Mouse (Mus musculus) liver, postnatal 0 days (tissue): Measurements from ENCODE around the gene Pcdh7. TPM values are rescaled to one million over a fixed set of nuclear protein-coding genes. Genes with fewer than 3 reads are reported as not detected.
A peak's percentile ranks its signal among the peaks of the same experiment; 100 is the strongest.

ENCODE experiments used
- ATAC-seq: fragments of 200-750 bp; cut with Nextera tagmentation; 2 replicates; pipeline ENCODE4 v1.8.0; 2017; ENCODE audit warnings: mild to moderate bottlenecking, moderate library complexity
- DNase-seq: peaks from one replicate; pipeline ENCODE4 v3.0.0-alpha.2; 2016
- H3K27ac ChIP-seq: fragments of 300-500 bp; sonication (generic); 2 replicates; pipeline ENCODE4 v1.5.1; 2014; ENCODE audit warnings: antibody characterized with exemption, moderate library complexity, mild to moderate bottlenecking, low read depth
- H3K27me3 ChIP-seq: fragments of 300-500 bp; sonication (generic); 2 replicates; pipeline ENCODE4 v1.6.1; 2014; ENCODE audit warnings: low read length, control low read depth, mixed read lengths; ENCODE audit not compliant: insufficient read depth
- H3K36me3 ChIP-seq: fragments of 300-500 bp; sonication (generic); replicated peaks from 2 replicates; pipeline ENCODE4 v1.6.1; 2014; ENCODE audit warnings: mild to moderate bottlenecking, control low read depth, low read length, moderate library complexity, mixed read lengths; ENCODE audit not compliant: insufficient read depth
- H3K4me1 ChIP-seq: fragments of 300-500 bp; sonication (generic); 2 replicates; pipeline ENCODE4 v1.6.1; 2014; ENCODE audit warnings: antibody characterized with exemption, mild to moderate bottlenecking, control low read depth; ENCODE audit not compliant: insufficient read depth
- H3K4me2 ChIP-seq: fragments of 300-500 bp; sonication (generic); 2 replicates; pipeline ENCODE4 v1.6.1; 2014; ENCODE audit warnings: low read depth, mild to moderate bottlenecking, low read length, moderate library complexity, mixed read lengths
- H3K4me3 ChIP-seq: fragments of 300-500 bp; sonication (generic); 2 replicates; pipeline ENCODE4 v1.5.1; 2014; ENCODE audit warnings: low read depth, low read length
- H3K9ac ChIP-seq: fragments of 300-500 bp; sonication (generic); replicated peaks from 2 replicates; pipeline ENCODE4 v1.6.1; 2014; ENCODE audit warnings: mild to moderate bottlenecking, moderate library complexity
- H3K9me3 ChIP-seq: fragments of 300-500 bp; sonication (generic); 2 replicates; pipeline ENCODE4 v1.6.1; 2016; ENCODE audit warnings: mild to moderate bottlenecking, control low read depth, low read length, mixed read lengths
- CTCF ChIP-seq: sonication (generic); IDR thresholded peaks from 2 replicates; pipeline ENCODE4 v1.5.1; 2016; ENCODE audit warnings: antibody characterized with exemption, low read depth
- EP300 ChIP-seq: IDR thresholded peaks from 2 replicates; pipeline ENCODE4 v1.6.1; 2016; ENCODE audit warnings: antibody characterized with exemption, low read depth, mild to moderate bottlenecking
- WGBS: fragments of 180-500 bp; shearing (Covaris S2); extraction: QIAGEN DNeasy Blood & Tissue Kit; methylation state at CpG from one replicate; pipeline ENCODE4 v1.1.7; 2014; ENCODE audit not compliant: insufficient replicate concordance; 5-methylcytosine and 5-hydroxymethylcytosine counted together
- polyA plus RNA-seq: library from polyadenylated mRNA; unstranded; fragments of >200 nt; fragmentation: Nextera tagmentation; extraction: Ambion mirVana; gene quantifications from 2 replicates; pipeline ENCODE4 v1.2.1, GENCODE M21; 2015

Gene Pcdh7
- polyA plus RNA-seq, 1 experiment from 2014 or later, result 0.38 TPM

GRCm38 (mm10) chr5:57758968-57759367, 41.2 kb downstream of the Pcdh7 start:
- Histone ChIP-seq H3K27me3 (no peaks in the 10 kb centered on the region), H3K4me1 (peaks cover 15% of the 10 kb centered on the region), H3K9me3 (no peaks in the 10 kb centered on the region), H3K4me3 (no peak overlapping the region), H3K9ac (no peak overlapping the region), H3K27ac (no peak overlapping the region), H3K36me3 (no peaks in the 10 kb centered on the region), H3K4me2 (no peak overlapping the region)
- no peak for TF ChIP-seq EP300
- TF ChIP-seq CTCF, result no peak
- DNase-seq (no peak), ATAC-seq (no peak)

- Histone ChIP-seq H3K4me2 (no peak overlapping the region; the same call in 1 of the 2 replicates), H3K9me3 (no peaks in the 10 kb centered on the region), H3K9ac (peak overlapping the region; percentile 18; the same call in 1 of the 2 replicates), H3K4me3 (no peak overlapping the region), H3K4me1 (peaks cover 15% of the 10 kb centered on the region), H3K36me3 (no peaks in the 10 kb centered on the region), H3K27me3 (no peaks in the 10 kb centered on the region), H3K27ac (peak overlapping the region; percentile 44; the same call in 1 of the 2 replicates)
- ATAC-seq (peak; percentile 66), DNase-seq (no peak)
- TF ChIP-seq CTCF (no peak), EP300 (peak; percentile 73)
- 30% methylated on average over 6 of the region's 6 CpGs for WGBS
Observed at GRCm38 (mm10) chr5:57760069-57761063, 42.6 kb downstream of the Pcdh7 start.

DNA sequence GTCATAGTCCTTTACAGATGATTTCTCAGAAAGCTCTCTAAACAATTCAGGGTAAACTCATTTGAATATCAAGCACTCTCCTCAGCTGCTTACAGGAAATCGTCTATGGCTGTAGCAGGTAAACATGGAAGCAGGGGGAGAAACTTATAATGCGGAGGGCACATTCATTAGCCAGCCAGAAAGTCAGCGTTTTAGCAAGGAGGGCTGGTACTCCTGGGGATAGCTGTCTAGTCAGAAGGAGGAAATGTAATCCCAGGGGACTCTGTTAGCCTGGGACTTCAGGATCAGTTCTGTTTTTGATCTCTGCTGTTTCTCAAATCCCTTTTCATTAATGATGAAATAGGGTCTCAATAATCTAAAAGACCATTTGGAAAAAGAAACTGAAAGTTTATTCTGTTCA, 47.6 kb downstream of the Pcdh7 start:
- 42% methylated on average over 3 of the region's 3 CpGs for WGBS
- ATAC-seq, result no peak
- TF ChIP-seq CTCF (no peak), EP300 (no peak)
- H3K27me3 ChIP-seq, result no peaks in the 10 kb centered on the region
- no peak overlapping the region for H3K4me3 ChIP-seq
- no peak for DNase-seq
- H3K4me2 ChIP-seq, result no peak overlapping the region
- no peaks in the 10 kb centered on the region for H3K36me3 ChIP-seq
- no peak overlapping the region for H3K9ac ChIP-seq
- no peaks in the 10 kb centered on the region for H3K9me3 ChIP-seq
- H3K27ac ChIP-seq, result no peak overlapping the region
- peaks cover 4% of the 10 kb centered on the region for H3K4me1 ChIP-seq

GRCm38 (mm10) chr5:57767346-57767745, 49.6 kb downstream of the Pcdh7 start:
- no peak overlapping the region for H3K4me3 ChIP-seq
- H3K9me3 ChIP-seq, result no peaks in the 10 kb centered on the region
- H3K4me1 ChIP-seq, result no peaks in the 10 kb centered on the region
- no peaks in the 10 kb centered on the region for H3K36me3 ChIP-seq
- DNase-seq, result no peak
- H3K27ac ChIP-seq, result no peak overlapping the region
- ATAC-seq, result no peak
- no peak overlapping the region for H3K9ac ChIP-seq
- WGBS, result 52% methylated on average over 3 of the region's 3 CpGs
- TF ChIP-seq EP300 (no peak), CTCF (no peak)
- H3K27me3 ChIP-seq, result no peaks in the 10 kb centered on the region
- H3K4me2 ChIP-seq, result no peak overlapping the region

DNA sequence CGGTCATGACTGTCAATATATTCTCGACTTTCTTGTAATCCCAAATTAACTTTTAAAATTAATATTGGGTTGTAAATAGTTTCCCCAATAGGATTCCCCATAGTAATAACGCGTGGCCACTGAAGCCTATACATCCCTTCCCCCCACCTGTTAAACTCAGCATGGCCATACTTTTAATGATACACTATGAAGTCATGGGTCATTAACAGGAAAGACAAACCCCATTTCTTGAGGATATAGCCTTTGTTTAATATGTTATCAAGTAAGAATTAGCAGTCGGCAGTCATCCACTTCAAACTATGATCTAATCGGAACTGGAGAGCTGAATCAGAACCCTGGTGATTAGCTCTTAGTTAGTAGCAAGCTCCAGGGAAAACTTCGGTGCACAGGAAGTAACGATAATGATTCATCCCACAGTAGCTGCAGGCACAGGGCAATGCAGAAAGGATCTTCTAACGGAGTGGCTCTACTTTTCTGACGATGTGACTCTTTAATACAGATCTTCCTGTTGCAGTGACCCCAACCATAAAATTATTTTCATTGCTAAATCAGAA, 50.8 kb downstream of the Pcdh7 start:
- H3K27me3 ChIP-seq, result no peaks in the 10 kb centered on the region
- no peak overlapping the region for H3K9ac ChIP-seq
- 77% methylated on average over 10 of the region's 10 CpGs for WGBS
- no peaks in the 10 kb centered on the region for H3K36me3 ChIP-seq
- ATAC-seq, result no peak
- H3K4me3 ChIP-seq, result no peak overlapping the region
- no peaks in the 10 kb centered on the region for H3K4me1 ChIP-seq
- no peak for TF ChIP-seq CTCF
- TF ChIP-seq EP300, result no peak
- H3K4me2 ChIP-seq, result no peak overlapping the region
- no peak overlapping the region for H3K27ac ChIP-seq
- no peaks in the 10 kb centered on the region for H3K9me3 ChIP-seq
- DNase-seq, result no peak

GRCm38 (mm10) chr5:57769644-57770043, 51.9 kb downstream of the Pcdh7 start:
- H3K4me2 ChIP-seq, result no peak overlapping the region
- H3K9me3 ChIP-seq, result no peaks in the 10 kb centered on the region
- no peaks in the 10 kb centered on the region for H3K36me3 ChIP-seq
- DNase-seq, result no peak
- WGBS, result 94% methylated on average over 7 of the region's 7 CpGs
- no peak overlapping the region for H3K27ac ChIP-seq
- H3K27me3 ChIP-seq, result no peaks in the 10 kb centered on the region
- H3K9ac ChIP-seq, result no peak overlapping the region
- H3K4me1 ChIP-seq, result no peaks in the 10 kb centered on the region
- no peak overlapping the region for H3K4me3 ChIP-seq
- TF ChIP-seq CTCF, result peak; percentile 37
- no peak for TF ChIP-seq EP300
- ATAC-seq, result no peak
